ENCODE assay signal across 17 mouse cellular contexts in the genomic region with DNA sequence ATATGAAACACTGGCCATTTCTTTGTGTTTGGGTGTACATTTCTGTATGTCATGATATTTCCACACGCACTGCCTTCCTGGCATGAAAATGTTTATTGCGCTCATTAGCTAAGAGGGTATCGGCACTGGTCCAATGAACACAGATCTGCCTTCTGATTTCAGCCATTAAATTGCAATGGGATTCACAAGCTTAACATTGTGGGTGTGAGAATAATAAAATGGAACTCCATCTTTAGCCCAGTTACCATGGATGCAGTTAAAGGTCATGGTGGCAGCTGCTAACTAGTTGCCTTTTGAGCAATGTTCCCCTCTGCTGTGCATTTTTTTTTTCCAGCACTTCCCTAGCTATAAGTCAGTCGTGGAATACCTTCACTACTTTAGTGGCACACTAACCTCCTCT.
DNase-seq lines count a peak whose midpoint lies in the region; ATAC-seq lines count a peak whose summit lies in the region.
"Had no signal": no experiment of that assay in that cellular context is flagged by ENCODE, and none has a peak within 500 bp of the region (broad histone marks: within the 10 kb centered on the region; RNA-seq: fewer than 3 reads in every experiment).

No protein-coding gene starts in this region.

- ATAC-seq in neural tube, embryonic 11.5 days (ENCODE audit: insufficient read depth, low FRiP score, low TSS enrichment), result peak; percentile 65; the same call in 1 of the 2 replicates
- ATAC-seq in frontal cortex, adult (ENCODE audit: low TSS enrichment), result no peak
- ATAC-seq: liver, postnatal 0 days; midbrain, embryonic 13.5 days; Patski had no signal

- H3K4me1 ChIP-seq in neural tube, embryonic 11.5 days (ENCODE audit: control insufficient read depth, insufficient read depth, low read length), result peaks cover 10% of the 10 kb centered on the region; the same call in 1 of the 2 replicates

- H3K9me3 ChIP-seq in neural tube, embryonic 11.5 days (ENCODE audit: control insufficient read depth, low read length), result no peaks in the 10 kb centered on the region
- H3K9me3 ChIP-seq: embryonic facial prominence, embryonic 12.5 days; limb, embryonic 12.5 days; midbrain, embryonic 13.5 days had no signal

- DNase-seq in cerebellum, postnatal 14 days, result peak; percentile 3 to 8
- DNase-seq in cerebellum, postnatal 36 days, result no peak
- DNase-seq in neural tube, embryonic 11.5 days (ENCODE audit: low spot score), result no peak
- DNase-seq in neural tube, embryonic 10.5 days (ENCODE audit: extremely low spot score, low spot score), result no peak
- DNase-seq in layer of hippocampus, postnatal 10 days (ENCODE audit: low spot score in 2 of 2), result peak; percentile 17 to 27
- no peak for DNase-seq in heart, adult 18-20 months
- no peak for DNase-seq in retina, embryonic 14.5 days (ENCODE audit: low spot score)
- DNase-seq: cerebellum, adult 2 months; heart, adult 2 months; liver, postnatal 0 days; lung, postnatal 36 days; thymus, adult 2 months had no signal

- WGBS in neural tube, embryonic 11.5 days, result 62% methylated on average over 4 of the region's 4 CpGs

- no peaks in the 10 kb centered on the region for H3K36me3 ChIP-seq in neural tube, embryonic 11.5 days (ENCODE audit: control insufficient read depth, insufficient read depth, low read length)
- H3K36me3 ChIP-seq: embryonic facial prominence, embryonic 12.5 days; limb, embryonic 12.5 days; midbrain, embryonic 13.5 days had no signal

- no peaks in the 10 kb centered on the region for H3K27me3 ChIP-seq in neural tube, embryonic 11.5 days (ENCODE audit: control insufficient read depth, insufficient read depth, low read length)
- H3K27me3 ChIP-seq: embryonic facial prominence, embryonic 12.5 days; limb, embryonic 12.5 days; midbrain, embryonic 13.5 days had no signal

- no peak overlapping the region for H3K4me2 ChIP-seq in neural tube, embryonic 11.5 days (ENCODE audit: low read depth)
- H3K4me2 ChIP-seq: embryonic facial prominence, embryonic 12.5 days; limb, embryonic 12.5 days; midbrain, embryonic 13.5 days had no signal

- H3K9ac ChIP-seq in neural tube, embryonic 11.5 days (ENCODE audit: low read length), result no peak overlapping the region
- H3K9ac ChIP-seq: embryonic facial prominence, embryonic 12.5 days; limb, embryonic 12.5 days; liver, postnatal 0 days; midbrain, embryonic 13.5 days had no signal

- H3K27ac ChIP-seq in neural tube, embryonic 11.5 days (ENCODE audit: low read depth, low read length), result no peak overlapping the region
- H3K27ac ChIP-seq: embryonic facial prominence, embryonic 12.5 days; heart, adult 2 months; midbrain, embryonic 13.5 days had no signal

- H3K4me3 ChIP-seq in neural tube, embryonic 11.5 days (ENCODE audit: low read depth, low read length), result no peak overlapping the region
- H3K4me3 ChIP-seq: embryonic facial prominence, embryonic 12.5 days; heart, adult 2 months; limb, embryonic 12.5 days; midbrain, embryonic 13.5 days had no signal

Comparison
In these comparisons a context has a peak if more than half of its experiments do, and no peak if none do; other contexts are left out.
1. DNase-seq: peak in cerebellum, postnatal 14 days (2 of 2) and layer of hippocampus, postnatal 10 days (2 of 2); none in cerebellum, postnatal 36 days (0 of 2), neural tube, embryonic 11.5 days (single experiment), neural tube, embryonic 10.5 days (single experiment), heart, adult 18-20 months (0 of 2) and retina, embryonic 14.5 days (single experiment).